Mouse (Mus musculus) B cell, adult 67 days (primary cell): ENCODE results near the gene Rpl21. TPM values are rescaled to one million over a fixed set of nuclear protein-coding genes. Genes with fewer than 3 reads are reported as not detected.

Experiments
- total RNA-seq, 2 experiments: library from RNA; stranded (reverse); gene quantifications; 4 replicates each; pipeline ENCODE4 v1.2.4; 2023

The Rpl21 gene
- 100 to 1,000 TPM; 653 to 692 TPM for total RNA-seq

DNA sequence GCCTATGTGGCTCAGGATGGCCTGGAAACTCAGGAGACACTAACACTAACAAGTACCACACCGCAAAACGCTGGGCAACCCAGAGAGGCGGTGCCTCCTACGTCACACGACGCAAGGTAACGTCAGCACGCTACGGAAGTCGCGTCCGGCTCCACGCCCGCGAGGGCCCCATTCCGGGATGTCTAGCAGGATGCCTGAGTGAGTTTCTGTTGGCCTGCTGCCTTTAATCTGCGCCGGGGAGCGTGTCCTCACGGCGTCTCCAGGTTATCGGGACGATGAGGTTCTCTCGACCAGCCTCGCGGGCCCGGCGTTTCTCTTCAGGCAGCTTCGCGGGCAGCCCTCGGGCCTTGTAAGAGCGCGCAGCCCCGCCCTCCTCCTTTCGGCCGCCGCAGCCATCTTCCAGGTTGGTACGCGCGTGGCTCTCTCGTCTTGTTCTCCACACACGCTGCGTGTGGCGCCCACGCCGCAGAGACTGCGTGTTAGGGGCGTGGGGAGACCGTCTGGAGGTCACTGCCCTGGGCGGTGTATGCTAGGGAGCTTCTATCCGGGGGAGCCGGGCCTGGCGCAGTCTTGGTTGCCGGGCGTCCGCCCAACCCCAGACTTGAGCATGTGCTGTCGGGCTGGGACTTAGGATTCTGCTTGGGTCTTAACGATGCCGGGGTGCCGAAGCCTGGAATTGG, at the start of gene Rpl21:
Rpl21 (plus strand) TSS at position 122 of the 680 bp plus-strand sequence.

DNA sequence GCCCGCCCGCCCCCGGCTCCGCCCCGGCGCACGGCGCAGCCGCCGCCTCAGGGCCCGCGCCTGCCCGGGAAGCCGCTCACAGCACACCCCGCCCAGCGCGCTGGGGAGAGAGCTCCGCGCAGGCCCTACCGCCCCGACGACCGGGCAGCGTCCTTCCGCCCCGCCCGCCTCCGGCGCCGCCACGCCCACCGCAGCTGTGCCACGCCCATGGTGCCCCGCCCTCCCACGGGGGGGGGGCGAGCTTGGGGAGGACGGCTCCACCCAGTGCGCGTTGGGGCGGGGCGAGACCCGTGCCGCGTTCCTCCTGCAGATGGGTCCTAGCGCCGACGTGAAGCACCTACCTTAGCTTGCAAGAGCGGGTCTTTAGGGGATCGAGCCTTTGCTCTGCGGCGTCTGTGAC, 37.8 kb upstream of the Rpl21 start, which contains the start of gene Usp12:
Usp12 (minus strand) TSS at position 154 of the 400 bp plus-strand sequence.

DNA sequence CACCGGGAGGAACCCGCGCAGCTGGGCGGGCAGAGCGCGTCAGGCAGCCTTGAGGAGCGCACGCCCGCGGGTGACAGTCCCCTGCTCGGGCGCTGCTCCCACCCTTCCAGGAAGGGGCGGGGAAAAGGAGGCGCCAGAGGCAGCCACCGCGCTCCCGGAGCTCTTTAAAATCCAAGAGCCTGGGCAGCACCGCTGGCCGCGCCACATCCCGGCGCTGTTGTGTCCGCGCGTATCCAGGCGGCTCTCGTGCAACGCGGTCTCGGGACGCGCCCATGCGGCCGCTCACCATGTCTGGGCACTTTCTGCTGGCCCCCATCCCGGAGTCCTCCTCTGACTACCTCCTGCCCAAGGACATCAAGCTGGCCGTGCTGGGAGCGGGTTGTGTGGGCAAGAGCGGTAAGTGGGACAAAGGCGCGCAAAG, 12.3 kb downstream of the Rpl21 start, which contains the start of gene Rasl11a:
Rasl11a (plus strand) TSS at position 127 of the 421 bp plus-strand sequence.

Other genes with a start within 250 kb of the Rpl21 start
- not detected for gene Gpr12, start 247.7 kb upstream of the Rpl21 start, total RNA-seq
- 10 to 100 TPM; 43.3 to 43.8 TPM for gene Usp12, start 37.9 kb upstream of the Rpl21 start, total RNA-seq
- gene Rasl11a, start 12.2 kb downstream of the Rpl21 start, total RNA-seq, result 1 to 10 TPM in 1 of 2 experiments, under 1 TPM in 1; 0.67 to 1.0 TPM
- 10 to 100 TPM; 29.5 to 34.3 TPM for gene Gtf3a, start 115.8 kb downstream of the Rpl21 start, total RNA-seq
- gene Mtif3, start 130.9 kb downstream of the Rpl21 start, total RNA-seq, result 10 to 100 TPM; 18.5 to 20.1 TPM
- gene Lnx2, start 243.7 kb downstream of the Rpl21 start, total RNA-seq, result 10 to 100 TPM; 26.6 to 33.9 TPM
- 100 to 1,000 TPM in 1 of 2 experiments, 10 to 100 TPM in 1; 98.9 to 103 TPM for gene Polr1d, start 244.2 kb downstream of the Rpl21 start, total RNA-seq